Mouse (Mus musculus): ENCODE measurements around the gene Zfy2. TPM values are rescaled to one million over a fixed set of nuclear protein-coding genes. Genes with fewer than 3 reads are reported as not detected.

Gene Zfy2
- polyA plus RNA-seq (2012; fragmentation: generic; extraction: Trizol) = not detected
- long read RNA-seq, experiment 1 = 0 reads
- long read RNA-seq, experiment 2 = 0 reads

DNA sequence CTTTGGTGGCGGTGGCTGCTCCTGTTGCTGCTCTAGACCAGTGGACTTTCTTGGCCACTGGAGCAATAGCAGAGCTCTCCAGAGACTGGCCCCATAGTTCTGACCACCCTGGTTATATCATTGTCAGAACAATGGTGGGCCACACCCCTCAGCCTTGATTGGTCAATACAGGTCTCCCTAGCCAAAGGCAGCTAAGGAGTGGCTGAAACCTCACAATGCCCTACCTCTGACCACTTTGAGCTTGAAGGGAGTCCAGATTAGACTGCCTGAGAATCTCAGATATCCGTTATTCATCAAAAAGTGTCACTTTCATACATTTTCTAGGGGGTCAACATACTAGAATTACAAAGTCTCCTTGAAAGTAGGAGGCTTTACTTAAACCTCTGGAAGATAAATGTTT lies at the start of gene Zfy2:
Zfy2 (minus strand) TSS at position 101 of the 400 bp plus-strand sequence.
- Histone ChIP-seq H3K79me3 (ENCODE audit: low read depth) (no peaks in the 10 kb centered on the region), H3K4me3 (ENCODE audit: insufficient read depth, poor library complexity, severe bottlenecking) (no peak within 1 kb of the TSS), H3ac (ENCODE audit: control insufficient read depth, insufficient read length, low read depth) (no peak within 1 kb of the TSS), H3K27me3 (ENCODE audit: control insufficient read depth, insufficient read depth, insufficient read length) (no peaks in the 10 kb centered on the region), H3K79me2 (ENCODE audit: control insufficient read depth, insufficient read depth) (no peaks in the 10 kb centered on the region), H3K36me3 (ENCODE audit: control insufficient read depth, insufficient read depth) (no peaks in the 10 kb centered on the region)
- TF ChIP-seq MYOD1 (IDR thresholded peaks at IDR 0.05; ENCODE audit: control insufficient read depth, insufficient read length, low read depth) (no peak), MYOG (IDR thresholded peaks at IDR 0.05; ENCODE audit: control insufficient read depth, extremely low read depth, insufficient read length) (no peak), FOSL1 (IDR thresholded peaks at IDR 0.05; ENCODE audit: insufficient read depth, low read length, poor library complexity, severe bottlenecking) (no peak), CEBPB (IDR thresholded peaks at IDR 0.05; ENCODE audit: low read depth) (no peak), USF1 (IDR thresholded peaks at IDR 0.05; ENCODE audit: low read depth) (no peak), MAX (IDR thresholded peaks at IDR 0.05) (no peak), CTCF (IDR thresholded peaks at IDR 0.05; ENCODE audit: control insufficient read depth, insufficient read depth, insufficient read length) (no peak)

Measured in C2C12 (cell line).